Mouse (Mus musculus) neural tube, embryonic 11.5 days (tissue): Measurements from ENCODE around the gene Gtsf2. TPM values are rescaled to one million over a fixed set of nuclear protein-coding genes. Genes with fewer than 3 reads are reported as not detected.
A peak's percentile ranks its signal among the peaks of the same experiment; 100 is the strongest.

Experiments used
- ATAC-seq: fragments of 200-750 bp; cut with Nextera tagmentation; 2 replicates; pipeline ENCODE4 v1.8.0; 2017; ENCODE audit warnings: moderate number of reproducible peaks, mild to moderate bottlenecking, moderate TSS enrichment, moderate library complexity; ENCODE audit not compliant: insufficient read depth, low FRiP score, low TSS enrichment
- DNase-seq: peaks from one replicate; pipeline ENCODE4 v3.0.0-alpha.2; 2015; ENCODE audit warnings: low spot score
- H3K27ac ChIP-seq: fragments of 300-500 bp; sonication (generic); 2 replicates; pipeline ENCODE4 v1.5.1; 2014; ENCODE audit warnings: low read depth, mild to moderate bottlenecking, low read length
- H3K27me3 ChIP-seq: fragments of 300-500 bp; sonication (generic); 2 replicates; pipeline ENCODE4 v1.6.1; 2014; ENCODE audit warnings: mild to moderate bottlenecking, low read length, mixed read lengths; ENCODE audit not compliant: control insufficient read depth, insufficient read depth
- H3K36me3 ChIP-seq: fragments of 300-500 bp; sonication (generic); 2 replicates; pipeline ENCODE4 v1.6.1; 2014; ENCODE audit warnings: mild to moderate bottlenecking, low read length, moderate library complexity, mixed read lengths; ENCODE audit not compliant: control insufficient read depth, insufficient read depth
- H3K4me1 ChIP-seq: fragments of 300-500 bp; sonication (generic); 2 replicates; pipeline ENCODE4 v1.6.1; 2014; ENCODE audit warnings: low read length, mixed read lengths; ENCODE audit not compliant: control insufficient read depth, insufficient read depth
- H3K4me2 ChIP-seq: fragments of 300-500 bp; sonication (generic); 2 replicates; pipeline ENCODE4 v1.6.1; 2014; ENCODE audit warnings: low read depth, mild to moderate bottlenecking, moderate library complexity
- H3K4me3 ChIP-seq: fragments of 300-500 bp; sonication (generic); 2 replicates; pipeline ENCODE4 v1.5.1; 2014; ENCODE audit warnings: low read depth, low read length
- H3K9ac ChIP-seq: fragments of 300-500 bp; sonication (generic); 2 replicates; pipeline ENCODE4 v1.6.1; 2014; ENCODE audit warnings: mild to moderate bottlenecking, low read length
- H3K9me3 ChIP-seq: fragments of 300-500 bp; sonication (generic); 2 replicates; pipeline ENCODE4 v1.6.1; 2016; ENCODE audit warnings: low read length; ENCODE audit not compliant: control insufficient read depth
- WGBS: fragments of 180-500 bp; shearing (Covaris S2); extraction: QIAGEN DNeasy Blood & Tissue Kit; methylation state at CpG from one replicate; pipeline ENCODE4 v1.1.7; 2014; 5-methylcytosine and 5-hydroxymethylcytosine counted together
- polyA plus RNA-seq: library from polyadenylated mRNA; unstranded; fragments of >200 nt; fragmentation: Nextera tagmentation; extraction: Ambion mirVana; gene quantifications from 2 replicates; pipeline ENCODE4 v1.2.1, GENCODE M21; 2014

Gtsf2 gene
- polyA plus RNA-seq: not detected in 2 replicates

DNA sequence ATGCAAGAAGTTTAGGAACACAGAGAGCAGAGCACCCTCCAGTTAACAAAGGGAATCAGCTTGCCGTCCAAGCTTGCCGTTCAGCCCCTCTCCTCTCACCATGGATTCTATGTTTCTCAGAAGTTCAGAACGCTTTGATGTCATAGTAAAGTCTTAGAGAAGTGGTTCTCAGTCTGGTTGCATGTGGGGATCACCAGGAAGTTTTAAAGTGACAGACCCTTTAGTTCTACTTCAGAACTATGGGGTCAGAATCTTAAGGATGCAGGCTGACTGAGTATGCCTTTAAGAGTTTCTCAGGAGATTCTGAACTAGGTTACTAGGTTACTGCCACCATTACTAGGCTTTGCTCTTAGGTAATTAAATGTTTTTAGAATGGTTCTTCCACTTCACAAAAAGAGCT is at the start of gene Gtsf2:
Gene Gtsf2 (minus strand): TSS at position 101 of the 400 bp plus-strand sequence.
- H3K4me3 ChIP-seq: no peak within 1 kb of the TSS
- H3K36me3 ChIP-seq: no peaks in the 10 kb centered on the region
- H3K27ac ChIP-seq: no peak within 1 kb of the TSS
- no peak for DNase-seq
- no peak for ATAC-seq
- 15% methylated on average over 3 of the region's 3 CpGs for WGBS
- H3K4me1 ChIP-seq: no peaks in the 10 kb centered on the region
- no peak within 1 kb of the TSS for H3K4me2 ChIP-seq
- H3K9me3 ChIP-seq: no peaks in the 10 kb centered on the region
- H3K27me3 ChIP-seq: no peaks in the 10 kb centered on the region
- H3K9ac ChIP-seq: no peak within 1 kb of the TSS

DNA sequence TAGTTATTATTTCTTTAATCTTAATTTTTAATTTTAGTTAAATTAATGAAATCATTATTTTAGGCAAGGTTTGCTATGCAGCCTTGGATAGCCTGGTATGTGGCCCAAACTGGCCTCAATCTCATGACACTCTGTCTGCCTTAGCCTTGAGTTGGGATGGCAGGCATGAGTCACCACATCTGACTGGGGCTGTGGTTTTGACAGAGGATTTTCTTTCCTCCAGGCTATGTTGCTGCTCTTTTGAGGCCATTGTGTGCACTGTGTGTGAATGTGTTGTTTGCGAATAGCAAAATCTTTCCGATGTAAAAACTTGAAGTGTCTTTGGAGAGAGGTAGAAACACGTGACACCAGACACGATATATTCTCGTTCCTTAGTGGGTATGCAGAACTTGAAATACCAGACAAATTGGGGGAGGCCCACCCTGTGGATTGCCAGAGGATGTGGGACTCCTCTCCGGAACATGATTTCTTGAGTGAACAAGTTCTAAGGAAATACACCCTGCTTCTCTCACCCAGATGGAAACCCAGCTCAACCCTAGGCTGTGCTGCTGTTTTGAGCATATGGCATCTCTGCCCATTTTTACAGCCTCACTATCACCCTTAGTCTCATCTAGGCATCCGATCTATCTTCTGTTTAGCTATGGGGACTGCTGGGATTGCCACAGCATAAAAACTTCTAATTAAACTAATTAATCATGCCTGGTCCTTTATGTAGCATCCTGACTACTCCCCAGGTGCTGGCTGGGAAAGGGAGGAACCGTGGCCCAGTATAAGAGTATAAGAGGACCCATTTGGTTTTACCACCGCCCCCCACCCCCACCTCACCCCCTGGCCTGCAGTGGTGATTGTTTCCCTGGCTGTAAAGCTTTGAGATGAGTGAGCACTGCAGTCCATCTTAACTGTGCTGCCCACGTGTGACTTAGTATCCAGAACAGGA is 48.2 kb upstream of the Gtsf2 start:
- no peaks in the 10 kb centered on the region for H3K4me1 ChIP-seq
- ATAC-seq (no peak), DNase-seq (no peak)
- no peak overlapping the region for H3K4me2 ChIP-seq
- no peaks in the 10 kb centered on the region for H3K9me3 ChIP-seq
- no peak overlapping the region for H3K9ac ChIP-seq
- no peaks in the 10 kb centered on the region for H3K36me3 ChIP-seq
- WGBS: 59% methylated on average over 10 of the region's 10 CpGs
- H3K27me3 ChIP-seq: no peaks in the 10 kb centered on the region
- H3K4me3 ChIP-seq: no peak overlapping the region
- H3K27ac ChIP-seq: no peak overlapping the region

DNA sequence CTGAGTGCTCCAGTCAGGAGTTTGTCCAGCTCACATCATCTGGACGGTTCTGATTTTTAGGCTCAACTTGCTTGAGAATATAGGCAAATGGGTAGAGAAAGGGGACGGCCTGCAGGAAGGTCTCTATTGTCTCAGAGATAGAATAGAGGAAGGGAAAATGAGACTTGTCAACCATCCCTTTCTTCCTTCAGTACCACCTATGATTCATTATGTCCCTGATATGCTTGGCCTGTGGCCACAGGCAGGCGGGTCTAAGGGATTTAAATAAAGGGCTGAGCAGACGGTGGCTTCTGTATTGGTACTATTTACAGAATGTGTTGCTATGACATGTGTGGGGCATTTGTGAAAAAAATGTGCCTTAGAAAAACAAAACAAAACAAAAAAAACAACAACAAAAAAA is 40.1 kb upstream of the Gtsf2 start:
- 69% methylated on average over 4 of the region's 4 CpGs for WGBS
- Histone ChIP-seq H3K27ac (no peak overlapping the region), H3K4me1 (no peaks in the 10 kb centered on the region), H3K9ac (no peak overlapping the region), H3K9me3 (no peaks in the 10 kb centered on the region), H3K27me3 (no peaks in the 10 kb centered on the region), H3K4me2 (no peak overlapping the region), H3K4me3 (no peak overlapping the region), H3K36me3 (no peaks in the 10 kb centered on the region)
- DNase-seq (no peak), ATAC-seq (no peak)

- ATAC-seq (no peak), DNase-seq (no peak)
- no peak overlapping the region for H3K4me2 ChIP-seq
- H3K9ac ChIP-seq: no peak overlapping the region
- no peak overlapping the region for H3K27ac ChIP-seq
- H3K27me3 ChIP-seq: no peaks in the 10 kb centered on the region
- H3K4me3 ChIP-seq: no peak overlapping the region
- H3K36me3 ChIP-seq: no peaks in the 10 kb centered on the region
- H3K9me3 ChIP-seq: no peaks in the 10 kb centered on the region
- WGBS: 70% methylated on average over 1 of the region's 1 CpGs
- no peaks in the 10 kb centered on the region for H3K4me1 ChIP-seq
Measured at GRCm38 (mm10) chr15:103486658-103487057, 38.4 kb upstream of the Gtsf2 start.

- H3K27me3 ChIP-seq: no peaks in the 10 kb centered on the region
- H3K9ac ChIP-seq: no peak overlapping the region
- no peaks in the 10 kb centered on the region for H3K9me3 ChIP-seq
- no peaks in the 10 kb centered on the region for H3K4me1 ChIP-seq
- no peaks in the 10 kb centered on the region for H3K36me3 ChIP-seq
- ATAC-seq: no peak
- no peak overlapping the region for H3K4me3 ChIP-seq
- H3K27ac ChIP-seq: no peak overlapping the region
- WGBS: 59% methylated on average over 3 of the region's 3 CpGs
- H3K4me2 ChIP-seq: no peak overlapping the region
- no peak for DNase-seq
Measured at GRCm38 (mm10) chr15:103485106-103485505, 36.8 kb upstream of the Gtsf2 start.

- DNase-seq: no peak
- no peak overlapping the region for H3K4me3 ChIP-seq
- H3K9ac ChIP-seq: no peak overlapping the region
- H3K9me3 ChIP-seq: no peaks in the 10 kb centered on the region
- ATAC-seq: no peak
- H3K36me3 ChIP-seq: no peaks in the 10 kb centered on the region
- no peaks in the 10 kb centered on the region for H3K27me3 ChIP-seq
- H3K27ac ChIP-seq: no peak overlapping the region
- no peaks in the 10 kb centered on the region for H3K4me1 ChIP-seq
- 48% methylated on average over 2 of the region's 2 CpGs for WGBS
- no peak overlapping the region for H3K4me2 ChIP-seq
Measured at GRCm38 (mm10) chr15:103484490-103484889, 36.2 kb upstream of the Gtsf2 start.

DNA sequence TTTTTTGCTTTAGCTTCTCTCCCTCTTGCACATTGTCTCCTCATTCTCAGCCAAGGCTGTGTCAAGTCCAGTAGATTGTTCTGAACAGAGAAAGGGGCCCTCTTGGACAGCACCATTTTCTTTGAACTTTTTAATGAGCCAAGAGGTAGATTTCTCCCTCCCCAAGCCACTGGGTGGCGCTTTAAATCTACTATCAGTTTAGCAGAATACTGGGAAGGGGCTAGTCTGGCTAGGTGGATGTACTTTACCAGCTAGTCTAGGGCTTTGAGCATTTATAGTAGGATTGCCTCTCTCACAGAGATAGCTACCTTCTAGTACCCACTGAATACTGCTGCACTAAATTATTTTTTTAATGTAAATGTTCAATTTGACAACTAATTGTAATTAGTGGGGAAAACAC is 34.2 kb upstream of the Gtsf2 start:
- Histone ChIP-seq H3K4me2 (no peak overlapping the region), H3K36me3 (no peaks in the 10 kb centered on the region), H3K9ac (no peak overlapping the region), H3K4me3 (no peak overlapping the region), H3K27ac (no peak overlapping the region), H3K27me3 (no peaks in the 10 kb centered on the region), H3K9me3 (no peaks in the 10 kb centered on the region), H3K4me1 (no peaks in the 10 kb centered on the region)
- DNase-seq: peak; percentile 73
- WGBS: 0% methylated on average over 1 of the region's 1 CpGs
- no peak for ATAC-seq

DNA sequence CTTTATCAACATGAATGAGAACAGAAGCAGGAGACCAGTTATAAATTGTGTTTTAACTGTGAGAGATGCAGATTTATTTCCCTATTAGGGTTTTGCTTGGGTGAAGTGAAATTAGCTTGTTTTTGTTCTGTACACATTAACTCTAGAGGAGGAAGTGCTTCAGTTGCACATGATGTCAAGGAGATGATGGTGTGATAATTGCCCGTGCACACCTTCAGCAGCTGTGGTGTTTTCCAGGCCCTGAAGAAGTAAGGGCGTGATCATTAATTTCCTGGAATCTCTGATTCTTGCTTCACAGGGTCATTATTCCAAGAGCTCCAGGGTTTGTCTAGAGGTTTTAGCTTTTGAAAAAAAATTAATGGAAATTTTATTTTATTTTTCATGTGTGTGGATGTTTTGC is 31.9 kb upstream of the Gtsf2 start:
- Histone ChIP-seq H3K4me3 (no peak overlapping the region), H3K36me3 (no peaks in the 10 kb centered on the region), H3K9ac (no peak overlapping the region), H3K9me3 (no peaks in the 10 kb centered on the region), H3K27ac (no peak overlapping the region), H3K4me1 (no peaks in the 10 kb centered on the region), H3K4me2 (no peak overlapping the region), H3K27me3 (no peaks in the 10 kb centered on the region)
- WGBS: 89% methylated on average over 2 of the region's 2 CpGs
- ATAC-seq: no peak
- DNase-seq: no peak

GRCm38 (mm10) chr15:103479080-103479606 is 30.9 kb upstream of the Gtsf2 start:
- no peak for ATAC-seq
- H3K4me3 ChIP-seq: no peak overlapping the region
- DNase-seq: no peak
- 82% methylated on average over 1 of the region's 1 CpGs for WGBS
- no peak overlapping the region for H3K27ac ChIP-seq
- no peak overlapping the region for H3K4me2 ChIP-seq
- no peaks in the 10 kb centered on the region for H3K36me3 ChIP-seq
- no peaks in the 10 kb centered on the region for H3K4me1 ChIP-seq
- H3K9me3 ChIP-seq: no peaks in the 10 kb centered on the region
- H3K27me3 ChIP-seq: no peaks in the 10 kb centered on the region
- H3K9ac ChIP-seq: no peak overlapping the region
